9 mouse cellular contexts compared by ENCODE assay signal in genomic region chr10:80397524-80398173, GRCm38 (mm10). TPM values are rescaled to one million over a fixed set of nuclear protein-coding genes. Genes with fewer than 3 reads are reported as not detected.
DNase-seq lines count a peak whose midpoint lies in the region; ATAC-seq and TF ChIP-seq lines count a peak whose summit lies in the region.
"Had no signal": no experiment of that assay in that cellular context is flagged by ENCODE, and none has a peak within 500 bp of the region (broad histone marks: within the 10 kb centered on the region; RNA-seq: fewer than 3 reads in every experiment).

No protein-coding gene starts in this region.

- ATAC-seq in heart, embryonic 11.5 days (replicated peaks; ENCODE audit: insufficient number of reproducible peaks, low FRiP score, low TSS enrichment): no peak
- ATAC-seq in forebrain, embryonic 16.5 days: no peak
- no peak for ATAC-seq in liver, embryonic 16.5 days (ENCODE audit: low read depth)

- no peak overlapping the region for H3K27ac ChIP-seq in heart, embryonic 11.5 days (ENCODE audit: low read depth, low read length)
- peak overlapping the region; percentile 99 for H3K27ac ChIP-seq in forebrain, embryonic 16.5 days (ENCODE audit: low read length)
- peak overlapping the region; percentile 99 for H3K27ac ChIP-seq in liver, embryonic 16.5 days (ENCODE audit: low read length)

- intact Hi-C loops in heart, postnatal 14 days (cut with DNase I): no loop called here

- H3K27me3 ChIP-seq in heart, embryonic 11.5 days (ENCODE audit: control insufficient read depth, insufficient read depth, low read length): no peaks in the 10 kb centered on the region
- no peaks in the 10 kb centered on the region for H3K27me3 ChIP-seq in E14TG2a.4 (ENCODE audit: insufficient read depth, low read length)
- H3K27me3 ChIP-seq in forebrain, embryonic 16.5 days (replicated peaks; ENCODE audit: control insufficient read depth, insufficient read depth, low read length): no peaks in the 10 kb centered on the region
- H3K27me3 ChIP-seq in liver, embryonic 16.5 days (ENCODE audit: control insufficient read depth, insufficient read depth, low read depth, low read length): no peaks in the 10 kb centered on the region

- peaks cover 20% of the 10 kb centered on the region for H3K4me1 ChIP-seq in heart, embryonic 11.5 days (ENCODE audit: control insufficient read depth, insufficient read depth, low read length)
- H3K4me1 ChIP-seq in E14TG2a.4 (replicated peaks; ENCODE audit: low read depth, low read length): peaks cover 76% of the 10 kb centered on the region
- peaks cover 23% of the 10 kb centered on the region for H3K4me1 ChIP-seq in forebrain, embryonic 16.5 days (replicated peaks; ENCODE audit: control insufficient read depth, insufficient read depth, low read length)
- H3K4me1 ChIP-seq in liver, embryonic 16.5 days (ENCODE audit: control insufficient read depth, low read depth, low read length): peaks cover 36% of the 10 kb centered on the region

- H3K9me3 ChIP-seq in heart, embryonic 11.5 days (replicated peaks; ENCODE audit: control insufficient read depth, low read length): no peaks in the 10 kb centered on the region
- no peaks in the 10 kb centered on the region for H3K9me3 ChIP-seq in E14TG2a.4 (ENCODE audit: low read length)
- no peaks in the 10 kb centered on the region for H3K9me3 ChIP-seq in forebrain, embryonic 16.5 days (ENCODE audit: control insufficient read depth, low read length)
- H3K9me3 ChIP-seq in liver, embryonic 16.5 days (replicated peaks; ENCODE audit: control insufficient read depth, low read length): no peaks in the 10 kb centered on the region

- TF ChIP-seq CTCF in E14TG2a.4 (conservative IDR thresholded peaks at IDR 0.05; ENCODE audit: low read length): no peak

- H3K36me3 ChIP-seq in heart, embryonic 11.5 days (ENCODE audit: control insufficient read depth, insufficient read depth, low read length): peaks cover 38% of the 10 kb centered on the region
- peaks cover 76% of the 10 kb centered on the region for H3K36me3 ChIP-seq in E14TG2a.4 (ENCODE audit: insufficient read depth, low read length)
- H3K36me3 ChIP-seq in forebrain, embryonic 16.5 days (ENCODE audit: control insufficient read depth, insufficient read depth): peaks cover 32% of the 10 kb centered on the region
- peaks cover 37% of the 10 kb centered on the region for H3K36me3 ChIP-seq in liver, embryonic 16.5 days (ENCODE audit: control insufficient read depth, insufficient read depth)

- H3K9ac ChIP-seq in heart, embryonic 11.5 days (ENCODE audit: low read depth, low read length): peak overlapping the region; percentile 96
- H3K9ac ChIP-seq in forebrain, embryonic 16.5 days (replicated peaks; ENCODE audit: low read depth, low read length): peak overlapping the region; percentile 89
- H3K9ac ChIP-seq in liver, embryonic 16.5 days (ENCODE audit: low read depth, low read length): peak overlapping the region; percentile 97

- peak overlapping the region; percentile 82 for H3K4me2 ChIP-seq in heart, embryonic 11.5 days
- peak overlapping the region; percentile 96 for H3K4me2 ChIP-seq in forebrain, embryonic 16.5 days (ENCODE audit: low read length)
- peak overlapping the region; percentile 98 for H3K4me2 ChIP-seq in liver, embryonic 16.5 days (ENCODE audit: low read depth, low read length)

- peak overlapping the region; percentile 84 for H3K4me3 ChIP-seq in heart, embryonic 11.5 days (ENCODE audit: low read depth, low read length)
- H3K4me3 ChIP-seq in E14TG2a.4 (replicated peaks; ENCODE audit: low read length): peak overlapping the region; percentile 87
- peak overlapping the region; percentile 71 for H3K4me3 ChIP-seq in forebrain, embryonic 16.5 days (replicated peaks; ENCODE audit: low read length)
- H3K4me3 ChIP-seq in liver, embryonic 16.5 days (ENCODE audit: low read depth, low read length): peak overlapping the region; percentile 96

- 67% methylated on average over 8 of the region's 8 CpGs for WGBS in heart, embryonic 11.5 days (ENCODE audit: insufficient replicate concordance)
- WGBS in forebrain, embryonic 16.5 days: 38% methylated on average over 8 of the region's 8 CpGs
- WGBS in liver, embryonic 16.5 days (ENCODE audit: insufficient replicate concordance): 41% methylated on average over 8 of the region's 8 CpGs

- DNase-seq in heart, postnatal 14 days: no peak
- DNase-seq in adrenal gland, postnatal 14 days: no peak
- DNase-seq in gastrocnemius, adult 8-10 months (ENCODE audit: low spot score in 2 of 2): no peak
- DNase-seq in right cerebral cortex, postnatal 36 days (ENCODE audit: low spot score in 2 of 2): no peak

RNA-seq across cellular contexts. Expression of gene Mbd3, which starts 1.7 kb away (rescaled TPM):
- polyA plus RNA-seq in heart, embryonic 11.5 days (2014; fragmentation: Nextera tagmentation; extraction: Ambion mirVana): 151 and 171 TPM in 2 replicates
- total RNA-seq in heart, postnatal 14 days (2021): 10 to 100 TPM; 78.6 to 84.0 TPM
- polyA plus RNA-seq in forebrain, embryonic 16.5 days (2015; fragmentation: Nextera tagmentation; extraction: Ambion mirVana): 247 and 256 TPM in 2 replicates
- polyA plus RNA-seq in liver, embryonic 16.5 days (2015; fragmentation: Nextera tagmentation; extraction: Ambion mirVana): 49.2 and 52.7 TPM in 2 replicates
- 106 and 116 TPM in 2 replicates for total RNA-seq in adrenal gland, postnatal 14 days (2021)
- 100 to 1,000 TPM; 120 to 138 (median 131) TPM for total RNA-seq in gastrocnemius, adult 8-10 months (2022)

RNA-seq across cellular contexts. Expression of gene Uqcr11, which starts 9.0 kb away (rescaled TPM):
- polyA plus RNA-seq in heart, embryonic 11.5 days (2014; fragmentation: Nextera tagmentation; extraction: Ambion mirVana): 1,161 and 1,177 TPM in 2 replicates
- 1,000 to 10,000 TPM; 1,852 to 1,908 TPM for total RNA-seq in heart, postnatal 14 days (2021)
- polyA plus RNA-seq in forebrain, embryonic 16.5 days (2015; fragmentation: Nextera tagmentation; extraction: Ambion mirVana): 455 and 522 TPM in 2 replicates
- polyA plus RNA-seq in liver, embryonic 16.5 days (2015; fragmentation: Nextera tagmentation; extraction: Ambion mirVana): 509 and 519 TPM in 2 replicates
- 1,202 and 1,279 TPM in 2 replicates for total RNA-seq in adrenal gland, postnatal 14 days (2021)
- 100 to 1,000 TPM; 691 to 868 (median 797) TPM for total RNA-seq in gastrocnemius, adult 8-10 months (2022)

RNA-seq across cellular contexts. Expression of gene Mex3d, which starts 10.2 kb away (rescaled TPM):
- 4.0 and 6.4 TPM in 2 replicates for polyA plus RNA-seq in heart, embryonic 11.5 days (2014; fragmentation: Nextera tagmentation; extraction: Ambion mirVana)
- 10 to 100 TPM; 11.8 to 12.2 TPM for total RNA-seq in heart, postnatal 14 days (2021)
- 16.3 TPM in 2 replicates for polyA plus RNA-seq in forebrain, embryonic 16.5 days (2015; fragmentation: Nextera tagmentation; extraction: Ambion mirVana)
- polyA plus RNA-seq in liver, embryonic 16.5 days (2015; fragmentation: Nextera tagmentation; extraction: Ambion mirVana): 0.32 and 0.60 TPM in 2 replicates
- total RNA-seq in adrenal gland, postnatal 14 days (2021): 21.8 and 22.8 TPM in 2 replicates
- total RNA-seq in gastrocnemius, adult 8-10 months (2022): 1 to 10 TPM; 4.2 to 6.3 (median 4.7) TPM

RNA-seq across cellular contexts. Expression of gene Tcf3, which starts 35.8 kb away (rescaled TPM):
- 66.1 and 69.8 TPM in 2 replicates for polyA plus RNA-seq in heart, embryonic 11.5 days (2014; fragmentation: Nextera tagmentation; extraction: Ambion mirVana)
- 10 to 100 TPM; 31.7 to 32.5 TPM for total RNA-seq in heart, postnatal 14 days (2021)
- polyA plus RNA-seq in forebrain, embryonic 16.5 days (2015; fragmentation: Nextera tagmentation; extraction: Ambion mirVana): 63.7 and 74.6 TPM in 2 replicates
- 39.8 and 44.4 TPM in 2 replicates for polyA plus RNA-seq in liver, embryonic 16.5 days (2015; fragmentation: Nextera tagmentation; extraction: Ambion mirVana)
- 54.4 and 61.8 TPM in 2 replicates for total RNA-seq in adrenal gland, postnatal 14 days (2021)
- 10 to 100 TPM in 3 of 4 experiments, 1 to 10 TPM in 1; 9.9 to 13.1 (median 10.8) TPM for total RNA-seq in gastrocnemius, adult 8-10 months (2022)

RNA-seq across cellular contexts. Expression of gene Plk5, which starts 41.4 kb away (rescaled TPM):
- polyA plus RNA-seq in heart, embryonic 11.5 days (2014; fragmentation: Nextera tagmentation; extraction: Ambion mirVana): not detected in 2 replicates
- total RNA-seq in heart, postnatal 14 days (2021): under 1 TPM; 0.12 to 0.22 TPM
- 2.2 and 4.5 TPM in 2 replicates for polyA plus RNA-seq in forebrain, embryonic 16.5 days (2015; fragmentation: Nextera tagmentation; extraction: Ambion mirVana)
- polyA plus RNA-seq in liver, embryonic 16.5 days (2015; fragmentation: Nextera tagmentation; extraction: Ambion mirVana): 0.05 and 0.18 TPM in 2 replicates
- 0.30 and 0.44 TPM in 2 replicates for total RNA-seq in adrenal gland, postnatal 14 days (2021)
- total RNA-seq in gastrocnemius, adult 8-10 months (2022): under 1 TPM in 2 of 4 experiments, not detected in 2; 0.27 to 0.36 TPM
- total RNA-seq: monocyte, adult 5-6 weeks had no signal
